Mouse (Mus musculus): ENCODE measurements around the gene Tmem200c. TPM values are rescaled to one million over a fixed set of nuclear protein-coding genes. Genes with fewer than 3 reads are reported as not detected.

Tmem200c gene
- polyA plus RNA-seq, 1 experiment from 2014 or later: 0.14 TPM

DNA sequence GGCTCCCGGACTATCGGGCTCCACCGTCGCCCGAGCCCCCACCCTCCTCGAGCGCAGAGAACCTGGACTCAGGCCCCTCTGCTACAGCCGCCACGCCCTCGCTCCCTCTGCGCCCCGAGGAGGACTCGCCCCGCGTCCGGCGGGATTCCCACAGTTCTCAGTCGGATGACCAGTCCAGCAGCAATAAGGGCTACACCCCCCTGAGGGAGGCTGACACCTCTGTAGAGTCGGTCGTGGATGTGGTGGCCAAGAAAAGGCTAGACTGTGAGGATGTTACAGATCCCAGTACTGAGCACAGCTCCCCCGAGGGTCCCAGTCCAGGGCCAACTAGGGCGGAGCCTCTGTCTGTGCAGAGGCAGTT is 15.4 kb downstream of the Tmem200c start:
- H3K36me3 ChIP-seq (ENCODE audit: control insufficient read depth, insufficient read depth, low read length): no peaks in the 10 kb centered on the region
- no peak overlapping the region for H3K27ac ChIP-seq (ENCODE audit: low read depth, low read length)
- H3K9ac ChIP-seq (ENCODE audit: low read depth, low read length): peak overlapping the region; percentile 66
- 0 out of 2 replicates have a peak, but pooled peaks have one; percentile 17 for ATAC-seq (replicated peaks; ENCODE audit: insufficient number of reproducible peaks, low FRiP score, low TSS enrichment)
- WGBS (ENCODE audit: insufficient replicate concordance): 2% methylated on average over 22 of the region's 22 CpGs
- peaks cover 12% of the 10 kb centered on the region for H3K4me1 ChIP-seq (ENCODE audit: control insufficient read depth, insufficient read depth, low read length)
- H3K4me2 ChIP-seq: peak overlapping the region; percentile 99
- H3K4me3 ChIP-seq (ENCODE audit: low read depth, low read length): peak overlapping the region; percentile 59
- no peaks in the 10 kb centered on the region for H3K9me3 ChIP-seq (replicated peaks; ENCODE audit: control insufficient read depth, low read length)
- H3K27me3 ChIP-seq (ENCODE audit: control insufficient read depth, insufficient read depth, low read length): peaks cover 48% of the 10 kb centered on the region

DNA sequence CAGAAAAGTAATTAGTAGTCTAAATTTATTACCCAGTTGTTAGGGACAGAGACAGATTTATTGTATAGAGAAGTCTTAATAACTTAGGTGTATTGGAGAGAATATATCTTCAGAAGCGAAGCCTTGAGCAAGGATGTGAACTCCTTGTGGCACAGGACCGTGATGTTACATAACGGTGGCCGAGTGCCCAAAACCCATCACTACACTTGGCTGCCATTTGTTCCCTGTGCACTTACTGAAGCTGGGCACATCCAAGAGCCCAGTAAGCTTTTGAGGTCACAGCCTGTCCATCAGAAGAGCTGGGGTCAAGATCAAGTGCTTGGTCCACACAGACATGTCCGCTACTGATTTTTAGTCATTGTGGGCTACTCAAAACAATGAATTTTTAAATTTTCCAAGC is 19.5 kb downstream of the Tmem200c start:
- peaks cover 15% of the 10 kb centered on the region for H3K27me3 ChIP-seq (ENCODE audit: control insufficient read depth, insufficient read depth, low read length)
- no peaks in the 10 kb centered on the region for H3K9me3 ChIP-seq (replicated peaks; ENCODE audit: control insufficient read depth, low read length)
- 88% methylated on average over 5 of the region's 5 CpGs for WGBS (ENCODE audit: insufficient replicate concordance)
- H3K4me2 ChIP-seq: no peak overlapping the region
- H3K36me3 ChIP-seq (ENCODE audit: control insufficient read depth, insufficient read depth, low read length): no peaks in the 10 kb centered on the region
- H3K9ac ChIP-seq (ENCODE audit: low read depth, low read length): no peak overlapping the region
- no peak overlapping the region for H3K4me3 ChIP-seq (ENCODE audit: low read depth, low read length)
- H3K27ac ChIP-seq (ENCODE audit: low read depth, low read length): no peak overlapping the region
- H3K4me1 ChIP-seq (ENCODE audit: control insufficient read depth, insufficient read depth, low read length): peaks cover 3% of the 10 kb centered on the region; the same call in 1 of the 2 replicates
- no peak for ATAC-seq (replicated peaks; ENCODE audit: insufficient number of reproducible peaks, low FRiP score, low TSS enrichment)

DNA sequence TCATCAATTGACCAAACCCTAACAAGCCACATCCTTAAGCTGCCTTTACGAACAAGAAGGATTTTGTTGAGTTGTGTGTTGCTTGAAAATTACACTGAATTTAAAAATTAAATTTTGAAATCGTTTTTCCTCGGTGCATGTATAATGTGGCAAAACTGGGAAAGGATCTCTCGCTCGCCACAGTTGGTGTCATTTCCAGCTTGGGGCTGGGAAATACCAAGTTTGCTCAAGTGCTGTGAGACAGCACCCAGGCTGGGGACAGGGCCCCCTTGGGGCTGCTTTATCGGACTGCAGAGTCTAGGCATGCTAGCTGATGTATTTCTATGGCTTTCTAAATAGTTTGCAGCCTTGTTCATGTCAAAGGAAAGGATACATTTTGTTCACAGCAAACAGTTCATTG is 22.3 kb downstream of the Tmem200c start:
- H3K27me3 ChIP-seq (ENCODE audit: control insufficient read depth, insufficient read depth, low read length): peaks cover 2% of the 10 kb centered on the region; the same call in 1 of the 2 replicates
- no peaks in the 10 kb centered on the region for H3K36me3 ChIP-seq (ENCODE audit: control insufficient read depth, insufficient read depth, low read length)
- H3K9me3 ChIP-seq (replicated peaks; ENCODE audit: control insufficient read depth, low read length): no peaks in the 10 kb centered on the region
- WGBS (ENCODE audit: insufficient replicate concordance): 73% methylated on average over 6 of the region's 6 CpGs
- no peak overlapping the region for H3K4me3 ChIP-seq (ENCODE audit: low read depth, low read length)
- no peaks in the 10 kb centered on the region for H3K4me1 ChIP-seq (ENCODE audit: control insufficient read depth, insufficient read depth, low read length)
- H3K27ac ChIP-seq (ENCODE audit: low read depth, low read length): no peak overlapping the region
- H3K9ac ChIP-seq (ENCODE audit: low read depth, low read length): no peak overlapping the region
- H3K4me2 ChIP-seq: no peak overlapping the region
- no peak for ATAC-seq (replicated peaks; ENCODE audit: insufficient number of reproducible peaks, low FRiP score, low TSS enrichment)

DNA sequence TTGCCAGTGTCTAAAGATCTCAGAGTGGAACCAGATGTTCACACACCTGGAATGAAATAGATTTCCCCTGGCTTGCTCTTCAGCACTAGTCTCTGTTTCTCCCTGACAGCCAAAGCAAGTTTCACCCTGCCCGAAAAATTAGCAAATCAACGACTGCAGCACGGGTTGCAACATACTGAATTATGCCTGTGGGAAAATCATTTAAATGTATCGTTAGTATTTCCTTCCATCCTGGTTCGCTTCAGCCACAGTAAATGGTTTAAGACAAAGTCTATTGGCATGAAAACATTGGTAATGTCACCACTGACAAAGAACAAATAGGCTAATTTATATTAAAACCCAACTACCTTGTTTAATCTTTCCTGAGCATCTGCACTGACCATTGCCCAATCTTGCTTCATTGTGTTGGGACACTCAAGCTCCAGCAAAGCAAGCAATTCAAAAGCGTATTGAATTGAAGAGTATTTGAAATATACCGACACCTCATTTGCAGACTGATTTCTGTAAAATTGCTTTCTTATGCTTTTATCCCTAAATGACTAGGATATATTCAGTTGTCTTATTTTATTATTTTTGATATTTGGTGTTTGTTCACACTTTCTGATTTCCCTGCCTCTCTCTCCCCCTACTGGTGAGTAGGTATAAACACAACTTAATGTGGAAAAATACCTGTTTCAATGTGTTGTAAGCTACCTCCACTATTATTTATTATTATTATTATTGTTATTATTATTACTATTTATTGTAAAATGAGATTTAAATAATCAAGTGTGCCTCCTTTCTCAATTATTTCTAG is 25.9 kb downstream of the Tmem200c start:
- no peaks in the 10 kb centered on the region for H3K27me3 ChIP-seq (ENCODE audit: control insufficient read depth, insufficient read depth, low read length)
- H3K4me3 ChIP-seq (ENCODE audit: low read depth, low read length): no peak overlapping the region
- H3K36me3 ChIP-seq (ENCODE audit: control insufficient read depth, insufficient read depth, low read length): no peaks in the 10 kb centered on the region
- H3K27ac ChIP-seq (ENCODE audit: low read depth, low read length): no peak overlapping the region
- whole genome bisulfite sequencing (ENCODE audit: insufficient replicate concordance): 76% methylated on average over 7 of the region's 7 CpGs
- no peaks in the 10 kb centered on the region for H3K4me1 ChIP-seq (ENCODE audit: control insufficient read depth, insufficient read depth, low read length)
- H3K4me2 ChIP-seq: no peak overlapping the region
- no peaks in the 10 kb centered on the region for H3K9me3 ChIP-seq (replicated peaks; ENCODE audit: control insufficient read depth, low read length)
- no peak overlapping the region for H3K9ac ChIP-seq (ENCODE audit: low read depth, low read length)
- no peak for ATAC-seq (replicated peaks; ENCODE audit: insufficient number of reproducible peaks, low FRiP score, low TSS enrichment)

DNA sequence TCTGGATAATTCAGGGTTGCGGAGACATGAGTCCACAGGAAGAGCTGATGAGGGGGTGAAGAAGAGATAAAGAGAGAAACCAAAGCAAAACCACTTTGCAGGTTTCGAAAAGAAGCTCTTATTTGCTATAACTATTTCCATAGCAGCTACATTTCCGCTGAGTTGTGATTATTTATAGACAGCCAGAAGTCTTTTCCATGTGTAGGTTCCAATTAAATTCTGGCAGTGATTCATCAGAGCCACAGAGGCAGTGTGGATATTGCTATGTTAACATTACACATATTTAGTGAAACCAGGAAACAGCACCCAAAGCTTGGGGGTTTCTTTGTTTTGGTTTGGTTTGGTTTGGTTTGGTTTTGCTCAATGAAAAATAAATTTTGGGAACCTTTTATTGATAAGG is 37.8 kb downstream of the Tmem200c start:
- no peak overlapping the region for H3K9ac ChIP-seq (ENCODE audit: low read depth, low read length)
- no peak overlapping the region for H3K4me3 ChIP-seq (ENCODE audit: low read depth, low read length)
- H3K4me1 ChIP-seq (ENCODE audit: control insufficient read depth, insufficient read depth, low read length): no peaks in the 10 kb centered on the region
- H3K4me2 ChIP-seq: no peak overlapping the region
- ATAC-seq (replicated peaks; ENCODE audit: insufficient number of reproducible peaks, low FRiP score, low TSS enrichment): no peak
- no peaks in the 10 kb centered on the region for H3K36me3 ChIP-seq (ENCODE audit: control insufficient read depth, insufficient read depth, low read length)
- H3K9me3 ChIP-seq (replicated peaks; ENCODE audit: control insufficient read depth, low read length): no peaks in the 10 kb centered on the region
- WGBS (ENCODE audit: insufficient replicate concordance): 71% methylated on average over 3 of the region's 3 CpGs
- H3K27me3 ChIP-seq (ENCODE audit: control insufficient read depth, insufficient read depth, low read length): no peaks in the 10 kb centered on the region
- no peak overlapping the region for H3K27ac ChIP-seq (ENCODE audit: low read depth, low read length)

DNA sequence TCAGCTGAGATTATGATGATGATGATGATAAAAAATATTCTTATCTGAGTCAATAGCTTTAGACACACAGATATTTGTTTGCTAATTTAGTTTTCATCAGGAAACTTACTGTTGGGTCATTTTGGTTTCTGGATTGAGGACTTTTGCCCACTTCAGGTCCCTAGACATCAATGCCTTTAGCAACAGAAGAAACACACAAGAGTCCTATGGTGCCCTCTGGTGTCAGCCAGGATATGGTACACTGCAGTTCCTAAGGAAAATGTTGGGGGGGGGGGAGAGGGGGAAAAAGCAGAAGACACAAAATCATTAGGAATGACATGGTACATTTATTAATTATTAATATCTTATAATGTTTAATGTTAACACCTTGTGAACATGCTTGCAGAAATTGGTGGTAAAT is 42.0 kb downstream of the Tmem200c start:
- H3K9me3 ChIP-seq (replicated peaks; ENCODE audit: control insufficient read depth, low read length): no peaks in the 10 kb centered on the region
- no peak overlapping the region for H3K4me3 ChIP-seq (ENCODE audit: low read depth, low read length)
- no peaks in the 10 kb centered on the region for H3K27me3 ChIP-seq (ENCODE audit: control insufficient read depth, insufficient read depth, low read length)
- no peak overlapping the region for H3K9ac ChIP-seq (ENCODE audit: low read depth, low read length)
- H3K27ac ChIP-seq (ENCODE audit: low read depth, low read length): no peak overlapping the region
- H3K4me1 ChIP-seq (ENCODE audit: control insufficient read depth, insufficient read depth, low read length): no peaks in the 10 kb centered on the region
- no peak for ATAC-seq (replicated peaks; ENCODE audit: insufficient number of reproducible peaks, low FRiP score, low TSS enrichment)
- H3K4me2 ChIP-seq: no peak overlapping the region
- no peaks in the 10 kb centered on the region for H3K36me3 ChIP-seq (ENCODE audit: control insufficient read depth, insufficient read depth, low read length)

DNA sequence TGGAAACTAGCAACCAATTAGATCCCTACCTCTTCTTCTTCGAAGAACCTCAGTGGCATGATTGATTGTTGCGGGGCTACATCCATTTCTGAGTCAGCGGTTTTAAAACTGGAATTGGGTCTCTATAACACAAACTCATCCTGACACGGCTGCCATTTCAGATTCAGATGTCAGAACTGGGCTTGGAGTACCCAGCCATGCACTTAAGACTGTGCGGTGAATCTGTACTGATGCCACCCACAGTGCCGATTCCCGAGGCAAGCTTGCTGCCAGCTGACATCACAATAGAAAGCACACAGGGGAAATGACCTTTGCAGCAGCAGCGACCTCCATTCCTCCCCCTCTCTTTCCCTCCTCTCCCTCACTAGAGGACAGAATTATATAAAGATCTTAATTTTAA is 47.6 kb downstream of the Tmem200c start:
- Histone ChIP-seq H3K9ac (ENCODE audit: low read depth, low read length) (no peak overlapping the region), H3K4me2 (no peak overlapping the region), H3K4me1 (ENCODE audit: control insufficient read depth, insufficient read depth, low read length) (no peaks in the 10 kb centered on the region), H3K27ac (ENCODE audit: low read depth, low read length) (no peak overlapping the region), H3K4me3 (ENCODE audit: low read depth, low read length) (no peak overlapping the region), H3K9me3 (replicated peaks; ENCODE audit: control insufficient read depth, low read length) (no peaks in the 10 kb centered on the region), H3K27me3 (ENCODE audit: control insufficient read depth, insufficient read depth, low read length) (no peaks in the 10 kb centered on the region), H3K36me3 (ENCODE audit: control insufficient read depth, insufficient read depth, low read length) (no peaks in the 10 kb centered on the region)
- 66% methylated on average over 8 of the region's 8 CpGs for WGBS (ENCODE audit: insufficient replicate concordance)
- no peak for ATAC-seq (replicated peaks; ENCODE audit: insufficient number of reproducible peaks, low FRiP score, low TSS enrichment)

DNA sequence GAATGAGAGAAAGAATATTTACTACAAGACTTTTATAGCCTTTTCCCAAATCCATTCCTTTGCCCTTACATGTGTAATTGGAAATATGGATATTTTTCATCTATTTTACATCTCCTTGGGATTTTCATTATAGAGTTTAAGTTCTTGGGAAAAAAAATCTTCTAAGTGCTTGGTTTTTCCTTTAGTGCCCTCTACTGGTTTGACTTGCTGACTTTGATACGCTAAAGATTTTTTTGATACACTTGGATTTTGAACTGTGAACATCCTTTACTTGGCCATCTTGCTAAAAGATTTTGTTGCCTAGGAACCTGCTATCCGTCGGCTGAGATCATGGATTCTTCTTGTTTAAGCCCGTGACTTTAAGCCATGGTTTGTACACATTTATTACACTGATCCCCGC is 48.8 kb downstream of the Tmem200c start:
- WGBS (ENCODE audit: insufficient replicate concordance): 67% methylated on average over 5 of the region's 5 CpGs
- no peak overlapping the region for H3K4me2 ChIP-seq
- H3K27ac ChIP-seq (ENCODE audit: low read depth, low read length): no peak overlapping the region
- no peaks in the 10 kb centered on the region for H3K4me1 ChIP-seq (ENCODE audit: control insufficient read depth, insufficient read depth, low read length)
- H3K27me3 ChIP-seq (ENCODE audit: control insufficient read depth, insufficient read depth, low read length): no peaks in the 10 kb centered on the region
- no peaks in the 10 kb centered on the region for H3K36me3 ChIP-seq (ENCODE audit: control insufficient read depth, insufficient read depth, low read length)
- H3K9me3 ChIP-seq (replicated peaks; ENCODE audit: control insufficient read depth, low read length): no peaks in the 10 kb centered on the region
- H3K9ac ChIP-seq (ENCODE audit: low read depth, low read length): no peak overlapping the region
- H3K4me3 ChIP-seq (ENCODE audit: low read depth, low read length): no peak overlapping the region
- ATAC-seq (replicated peaks; ENCODE audit: insufficient number of reproducible peaks, low FRiP score, low TSS enrichment): no peak

DNA sequence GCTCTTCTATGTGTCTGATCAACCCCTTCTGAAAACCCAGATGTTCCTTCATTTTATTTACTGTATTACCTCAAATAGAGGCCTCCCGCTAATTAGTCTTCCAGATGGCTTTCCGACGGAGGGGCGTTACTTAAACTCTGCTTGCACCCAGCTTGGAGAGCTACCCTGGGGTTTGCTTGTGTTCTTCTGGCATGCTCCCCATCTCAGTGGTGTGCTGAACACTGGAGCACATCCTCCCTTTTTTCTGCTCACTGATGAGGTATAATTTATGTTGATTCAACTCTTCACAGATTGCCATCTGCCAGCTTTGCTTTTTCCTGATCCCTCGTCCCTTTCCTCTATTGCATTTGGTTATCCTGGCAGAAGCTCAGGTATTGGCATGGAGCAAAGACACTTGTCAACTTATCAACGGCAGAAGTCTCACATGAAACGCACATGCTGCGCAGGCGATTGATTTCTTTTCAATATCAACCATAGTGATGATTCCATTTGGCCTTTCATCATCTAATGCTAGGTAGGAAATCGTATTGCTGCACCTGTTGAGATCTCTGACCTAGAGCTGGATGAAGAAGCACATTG is 49.6 kb downstream of the Tmem200c start:
- Histone ChIP-seq H3K4me1 (ENCODE audit: control insufficient read depth, insufficient read depth, low read length) (no peaks in the 10 kb centered on the region), H3K27ac (ENCODE audit: low read depth, low read length) (no peak overlapping the region), H3K4me3 (ENCODE audit: low read depth, low read length) (no peak overlapping the region), H3K4me2 (no peak overlapping the region), H3K9ac (ENCODE audit: low read depth, low read length) (no peak overlapping the region), H3K27me3 (ENCODE audit: control insufficient read depth, insufficient read depth, low read length) (no peaks in the 10 kb centered on the region), H3K9me3 (replicated peaks; ENCODE audit: control insufficient read depth, low read length) (no peaks in the 10 kb centered on the region), H3K36me3 (ENCODE audit: control insufficient read depth, insufficient read depth, low read length) (no peaks in the 10 kb centered on the region)
- 86% methylated on average over 10 of the region's 10 CpGs for WGBS (ENCODE audit: insufficient replicate concordance)
- no peak for ATAC-seq (replicated peaks; ENCODE audit: insufficient number of reproducible peaks, low FRiP score, low TSS enrichment)

Data from heart, embryonic 11.5 days (tissue).